Mouse (Mus musculus) midbrain, postnatal 0 days (tissue): ENCODE results near the gene Pomt1. TPM values are rescaled to one million over a fixed set of nuclear protein-coding genes. Genes with fewer than 3 reads are reported as not detected.

Experiments
- ATAC-seq: fragments of 200-750 bp; cut with Nextera tagmentation; 2 replicates; pipeline ENCODE4 v1.8.0; 2017; ENCODE audit warnings: moderate number of reproducible peaks, mild to moderate bottlenecking, moderate TSS enrichment, moderate library complexity; ENCODE audit not compliant: low FRiP score
- DNase-seq: peaks from one replicate; pipeline ENCODE4 v3.0.0-alpha.2; 2015; ENCODE audit warnings: low spot score
- H3K27ac ChIP-seq: fragments of 300-500 bp; sonication (generic); 2 replicates; pipeline ENCODE4 v1.5.1; 2014; ENCODE audit warnings: low read depth, mild to moderate bottlenecking, low read length, mixed read lengths
- H3K27me3 ChIP-seq: fragments of 300-500 bp; sonication (generic); 2 replicates; pipeline ENCODE4 v1.6.1; 2014; ENCODE audit warnings: low read length, control low read depth, mixed read lengths; ENCODE audit not compliant: insufficient read depth
- H3K36me3 ChIP-seq: fragments of 300-500 bp; sonication (generic); 2 replicates; pipeline ENCODE4 v1.6.1; 2014; ENCODE audit warnings: low read length, control low read depth, mixed read lengths; ENCODE audit not compliant: insufficient read depth
- H3K4me1 ChIP-seq: fragments of 300-500 bp; sonication (generic); 2 replicates; pipeline ENCODE4 v1.6.1; 2014; ENCODE audit warnings: mild to moderate bottlenecking, control low read depth, antibody characterized with exemption, low read length, mixed read lengths; ENCODE audit not compliant: insufficient read depth
- H3K4me2 ChIP-seq: fragments of 300-500 bp; sonication (generic); 2 replicates; pipeline ENCODE4 v1.6.1; 2014; ENCODE audit warnings: low read depth, mild to moderate bottlenecking, low read length, mixed read lengths; ENCODE audit not compliant: poor library complexity, severe bottlenecking
- H3K4me3 ChIP-seq: fragments of 300-500 bp; sonication (generic); 2 replicates; pipeline ENCODE4 v1.5.1; 2014; ENCODE audit warnings: low read depth, mild to moderate bottlenecking, low read length, moderate library complexity
- H3K9ac ChIP-seq: fragments of 300-500 bp; sonication (generic); replicated peaks from 2 replicates; pipeline ENCODE4 v1.6.1; 2014; ENCODE audit warnings: mild to moderate bottlenecking, low read length, moderate library complexity, mixed read lengths; ENCODE audit not compliant: poor library complexity, severe bottlenecking
- H3K9me3 ChIP-seq: fragments of 300-500 bp; sonication (generic); 2 replicates; pipeline ENCODE4 v1.6.1; 2016; ENCODE audit warnings: low read length, control low read depth
- CTCF ChIP-seq: IDR thresholded peaks from 2 replicates; pipeline ENCODE4 v1.5.1; 2016; ENCODE audit warnings: antibody characterized with exemption, mild to moderate bottlenecking
- WGBS: fragments of 180-500 bp; shearing (Covaris S2); extraction: QIAGEN DNeasy Blood & Tissue Kit; methylation state at CpG from one replicate; pipeline ENCODE4 v1.1.7; 2014; 5-methylcytosine and 5-hydroxymethylcytosine counted together
- polyA plus RNA-seq: library from polyadenylated mRNA; unstranded; fragments of >200 nt; fragmentation: Nextera tagmentation; extraction: Ambion mirVana; gene quantifications from 2 replicates; pipeline ENCODE4 v1.2.1, GENCODE M21; 2015
- total RNA-seq: library from RNA; depleted of rRNA; stranded (reverse); fragments of >200 nt; gene quantifications from 2 replicates; pipeline ENCODE4 v1.2.3, GENCODE M21; 2014

The Pomt1 gene
- total and polyA plus RNA-seq, 2 experiments from 2014 or later: 21.5 to 48.6 TPM

- Histone ChIP-seq H3K4me2 (no peak overlapping the region), H3K27me3 (no peaks in the 10 kb centered on the region), H3K9me3 (no peaks in the 10 kb centered on the region), H3K4me1 (peaks cover 8% of the 10 kb centered on the region; the same call in 1 of the 2 replicates), H3K4me3 (no peak overlapping the region), H3K36me3 (peaks cover 37% of the 10 kb centered on the region), H3K9ac (no peak overlapping the region), H3K27ac (no peak overlapping the region)
- 91% methylated on average over 2 of the region's 2 CpGs for WGBS
- DNase-seq (no peak), ATAC-seq (no peak)
- no peak for TF ChIP-seq CTCF
These were observed 45.9 kb downstream of the Pomt1 start for GRCm38 (mm10) chr2:32282289-32282688.

- ATAC-seq (no peak), DNase-seq (peak; percentile 61)
- H3K27ac ChIP-seq: no peak overlapping the region
- no peaks in the 10 kb centered on the region for H3K9me3 ChIP-seq
- no peak overlapping the region for H3K4me2 ChIP-seq
- TF ChIP-seq CTCF: peak; percentile 69
- H3K36me3 ChIP-seq: peaks cover 34% of the 10 kb centered on the region
- no peak overlapping the region for H3K4me3 ChIP-seq
- H3K27me3 ChIP-seq: no peaks in the 10 kb centered on the region
- 88% methylated on average over 1 of the region's 1 CpGs for WGBS
- H3K4me1 ChIP-seq: peaks cover 8% of the 10 kb centered on the region; the same call in 1 of the 2 replicates
- H3K9ac ChIP-seq: no peak overlapping the region
These were observed 46.3 kb downstream of the Pomt1 start for GRCm38 (mm10) chr2:32282727-32283126.

- H3K27ac ChIP-seq: no peak overlapping the region
- DNase-seq (no peak), ATAC-seq (no peak)
- 95% methylated on average over 3 of the region's 3 CpGs for WGBS
- no peaks in the 10 kb centered on the region for H3K9me3 ChIP-seq
- no peaks in the 10 kb centered on the region for H3K27me3 ChIP-seq
- H3K4me3 ChIP-seq: no peak overlapping the region
- H3K4me1 ChIP-seq: peaks cover 8% of the 10 kb centered on the region; the same call in 1 of the 2 replicates
- TF ChIP-seq CTCF: no peak
- H3K4me2 ChIP-seq: no peak overlapping the region
- no peak overlapping the region for H3K9ac ChIP-seq
- H3K36me3 ChIP-seq: peaks cover 29% of the 10 kb centered on the region
These were observed 47.6 kb downstream of the Pomt1 start for GRCm38 (mm10) chr2:32283986-32284385.

DNA sequence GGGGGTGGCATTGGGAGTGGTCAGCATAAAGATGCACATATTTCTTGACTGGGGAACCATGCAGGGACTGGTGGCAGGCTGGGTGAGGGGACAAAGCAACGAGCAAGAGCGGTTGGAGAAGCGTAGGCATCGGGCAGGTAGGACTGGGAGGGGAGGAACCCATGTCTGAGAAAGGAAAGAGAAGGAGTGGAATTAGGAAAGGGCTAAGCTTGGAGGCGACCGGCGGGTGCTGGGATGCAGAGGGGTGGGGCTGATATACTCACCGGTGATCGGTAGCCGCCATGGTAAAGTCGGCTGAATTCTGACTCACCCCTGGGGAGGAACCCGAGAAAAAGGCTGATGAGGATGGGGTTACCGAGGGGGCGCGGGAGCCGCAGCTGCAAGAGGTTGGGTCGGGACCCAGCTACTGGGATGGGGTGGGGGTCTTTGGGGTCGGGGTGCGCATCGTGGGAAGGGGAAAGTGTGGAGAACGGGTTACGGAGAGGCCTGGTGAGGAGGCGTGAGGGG is 51.0 kb downstream of the Pomt1 start, which contains the start of gene Golga2:
Golga2 (plus strand) TSS at position 51 of the 507 bp plus-strand sequence.
- H3K27ac ChIP-seq: peak within 1 kb of the TSS; percentile 80
- DNase-seq: no peak
- H3K36me3 ChIP-seq: peaks cover 15% of the 10 kb centered on the region
- peak within 1 kb of the TSS; percentile 77 for H3K4me3 ChIP-seq
- H3K4me2 ChIP-seq: peak within 1 kb of the TSS; percentile 73
- no peaks in the 10 kb centered on the region for H3K27me3 ChIP-seq
- peaks cover 11% of the 10 kb centered on the region; the same call in 1 of the 2 replicates for H3K4me1 ChIP-seq
- ATAC-seq: peak; percentile 31
- H3K9me3 ChIP-seq: no peaks in the 10 kb centered on the region
- TF ChIP-seq CTCF: no peak
- WGBS: under 1% methylated on average over 23 of the region's 23 CpGs
- peak within 1 kb of the TSS; percentile 93 for H3K9ac ChIP-seq

GRCm38 (mm10) chr2:32287923-32288367 is 51.6 kb downstream of the Pomt1 start, which contains the start of gene Swi5:
Gene Swi5, minus strand, starts transcription at chr2:32288075.
- WGBS: 0% methylated on average over 40 of the region's 41 CpGs
- peak within 1 kb of the TSS; percentile 80 for H3K27ac ChIP-seq
- TF ChIP-seq CTCF: no peak
- peak; percentile 100 for DNase-seq
- peak within 1 kb of the TSS; percentile 93 for H3K9ac ChIP-seq
- ATAC-seq: peak; percentile 99
- H3K36me3 ChIP-seq: peaks cover 15% of the 10 kb centered on the region
- peaks cover 11% of the 10 kb centered on the region; the same call in 1 of the 2 replicates for H3K4me1 ChIP-seq
- H3K27me3 ChIP-seq: no peaks in the 10 kb centered on the region
- peak within 1 kb of the TSS; percentile 77 for H3K4me3 ChIP-seq
- no peaks in the 10 kb centered on the region for H3K9me3 ChIP-seq
- H3K4me2 ChIP-seq: peak within 1 kb of the TSS; percentile 73

GRCm38 (mm10) chr2:32288371-32288931 is 52.1 kb downstream of the Pomt1 start:
- Histone ChIP-seq H3K9me3 (no peaks in the 10 kb centered on the region), H3K27ac (peak overlapping the region; percentile 67), H3K4me3 (peak overlapping the region; percentile 77), H3K36me3 (peaks cover 18% of the 10 kb centered on the region), H3K9ac (peak overlapping the region; percentile 93), H3K4me1 (peaks cover 11% of the 10 kb centered on the region; the same call in 1 of the 2 replicates), H3K4me2 (peak overlapping the region; percentile 73), H3K27me3 (no peaks in the 10 kb centered on the region)
- no peak for TF ChIP-seq CTCF
- ATAC-seq (peak; percentile 59), DNase-seq (peak; percentile 26)
- 1% methylated on average over 28 of the region's 29 CpGs for WGBS
